Mouse (Mus musculus) brain, embryonic 14.5 days (tissue): ENCODE data around the gene Fes.

Source experiments
- CTCF ChIP-seq: fragments of 200-500 bp; IDR thresholded peaks from 2 replicates; pipeline ENCODE4 v1.5.1; 2012; ENCODE audit warnings: inconsistent platforms, mild to moderate bottlenecking, moderate library complexity, borderline replicate concordance; ENCODE audit not compliant: insufficient read depth, insufficient read length; ENCODE audit errors: extremely low read depth
- POLR2A ChIP-seq: fragments of 200-500 bp; IDR thresholded peaks from 2 replicates; pipeline ENCODE4 v1.6.1; 2012; ENCODE audit warnings: mild to moderate bottlenecking, inconsistent platforms, borderline replicate concordance; ENCODE audit not compliant: poor library complexity, insufficient read depth, insufficient read length, severe bottlenecking; ENCODE audit errors: extremely low read depth

- TF ChIP-seq CTCF (no peak), POLR2A (no peak)
Observed at GRCm38 (mm10) chr7:80339371-80339770, 48.4 kb downstream of the Fes start.
